Mouse (Mus musculus): ENCODE data around the gene 4930583I09Rik. TPM values are rescaled to one million over a fixed set of nuclear protein-coding genes. Genes with fewer than 3 reads are reported as not detected.

Gene 4930583I09Rik
- total RNA-seq (2012; rRNA removed) = not detected in 2 replicates

- Histone ChIP-seq H3K4me3 (ENCODE audit: insufficient read depth in 1 of 2, low read depth in 1 of 2, low read length in 2 of 2, poor library complexity in 1 of 2, severe bottlenecking in 1 of 2) (no peak within 1 kb of the TSS), H3K27ac (ENCODE audit: insufficient read depth, low read depth, low read length, poor library complexity, severe bottlenecking) (no peak within 1 kb of the TSS), H3K4me1 (ENCODE audit: control insufficient read depth in 2 of 2, insufficient read depth in 2 of 2, low read length in 2 of 2, poor library complexity in 1 of 2) (no peaks in the 10 kb centered on the region), H3K36me3 (ENCODE audit: control insufficient read depth, insufficient read depth, low read length, poor library complexity, severe bottlenecking) (no peaks in the 10 kb centered on the region), H3K9me3 (ENCODE audit: control insufficient read depth, insufficient read depth, low read depth, low read length) (no peaks in the 10 kb centered on the region), H3K9ac (ENCODE audit: insufficient read depth, low read depth, low read length, poor library complexity, severe bottlenecking) (no peak within 1 kb of the TSS)
- TF ChIP-seq HCFC1 (IDR thresholded peaks at IDR 0.05; ENCODE audit: borderline replicate concordance, insufficient read depth, low read length) (no peak), CHD2 (IDR thresholded peaks at IDR 0.05; ENCODE audit: low read depth, low read length) (no peak), MAFK (IDR thresholded peaks at IDR 0.05; ENCODE audit: insufficient read depth, low read depth, low read length) (no peak), ZNF384 (IDR thresholded peaks at IDR 0.05; ENCODE audit: low read depth, low read length) (no peak), ZC3H11A (IDR thresholded peaks at IDR 0.05; ENCODE audit: borderline replicate concordance, low read depth, low read length) (no peak)
- in situ Hi-C loops (cut with MboI; ENCODE audit: low sequenced_read_pairs in 2 of 2, unreplicated experiment in 2 of 2) = no loop called here
- DNase-seq (ENCODE audit: low read depth, low spot score) = no peak
Observed at GRCm38 (mm10) chr17:64835928-64836327, at the start of gene 4930583I09Rik. TSS of gene 4930583I09Rik (minus strand) at chr17:64836071.

- DNase-seq (ENCODE audit: low read depth, low spot score) = no peak
- H3K27ac ChIP-seq (ENCODE audit: insufficient read depth, low read depth, low read length, poor library complexity, severe bottlenecking) = no peak overlapping the region
- H3K36me3 ChIP-seq (ENCODE audit: control insufficient read depth, insufficient read depth, low read length, poor library complexity, severe bottlenecking) = no peaks in the 10 kb centered on the region
- no peak for TF ChIP-seq MAFK (IDR thresholded peaks at IDR 0.05; ENCODE audit: insufficient read depth, low read depth, low read length)
- no peak for TF ChIP-seq ZC3H11A (IDR thresholded peaks at IDR 0.05; ENCODE audit: borderline replicate concordance, low read depth, low read length)
- TF ChIP-seq CHD2 (IDR thresholded peaks at IDR 0.05; ENCODE audit: low read depth, low read length) = no peak
- TF ChIP-seq HCFC1 (IDR thresholded peaks at IDR 0.05; ENCODE audit: borderline replicate concordance, insufficient read depth, low read length) = no peak
- TF ChIP-seq ZNF384 (IDR thresholded peaks at IDR 0.05; ENCODE audit: low read depth, low read length) = no peak
- no peak overlapping the region for H3K9ac ChIP-seq (ENCODE audit: insufficient read depth, low read depth, low read length, poor library complexity, severe bottlenecking)
- H3K9me3 ChIP-seq (ENCODE audit: control insufficient read depth, insufficient read depth, low read depth, low read length) = no peaks in the 10 kb centered on the region
- peaks cover 0 to 2% of the 10 kb centered on the region in 2 experiments; a peak in 1 of 4 replicates for H3K4me1 ChIP-seq (ENCODE audit: control insufficient read depth in 2 of 2, insufficient read depth in 2 of 2, low read length in 2 of 2, poor library complexity in 1 of 2)
- H3K4me3 ChIP-seq (ENCODE audit: insufficient read depth in 1 of 2, low read depth in 1 of 2, low read length in 2 of 2, poor library complexity in 1 of 2, severe bottlenecking in 1 of 2) = no peak overlapping the region
- in situ Hi-C loops (cut with MboI; ENCODE audit: low sequenced_read_pairs in 2 of 2, unreplicated experiment in 2 of 2) = no loop called here
Observed at GRCm38 (mm10) chr17:64876111-64876510, 40.2 kb upstream of the 4930583I09Rik start.

GRCm38 (mm10) chr17:64873651-64874072, 37.8 kb upstream of the 4930583I09Rik start:
- DNase-seq (ENCODE audit: low read depth, low spot score) = peak; percentile 63
- Histone ChIP-seq H3K36me3 (ENCODE audit: control insufficient read depth, insufficient read depth, low read length, poor library complexity, severe bottlenecking) (no peaks in the 10 kb centered on the region), H3K9me3 (ENCODE audit: control insufficient read depth, insufficient read depth, low read depth, low read length) (no peaks in the 10 kb centered on the region), H3K4me3 (ENCODE audit: insufficient read depth in 1 of 2, low read depth in 1 of 2, low read length in 2 of 2, poor library complexity in 1 of 2, severe bottlenecking in 1 of 2) (no peak overlapping the region), H3K9ac (ENCODE audit: insufficient read depth, low read depth, low read length, poor library complexity, severe bottlenecking) (no peak overlapping the region), H3K27ac (ENCODE audit: insufficient read depth, low read depth, low read length, poor library complexity, severe bottlenecking) (no peak overlapping the region; the same call in 1 of the 2 replicates), H3K4me1 (ENCODE audit: control insufficient read depth in 2 of 2, insufficient read depth in 2 of 2, low read length in 2 of 2, poor library complexity in 1 of 2) (peaks cover 0 to 2% of the 10 kb centered on the region in 2 experiments; a peak in 1 of 4 replicates)
- in situ Hi-C loops (cut with MboI; ENCODE audit: low sequenced_read_pairs in 2 of 2, unreplicated experiment in 2 of 2) = no loop called here
- TF ChIP-seq ZNF384 (IDR thresholded peaks at IDR 0.05; ENCODE audit: low read depth, low read length) = no peak
- no peak for TF ChIP-seq CHD2 (IDR thresholded peaks at IDR 0.05; ENCODE audit: low read depth, low read length)
- TF ChIP-seq HCFC1 (IDR thresholded peaks at IDR 0.05; ENCODE audit: borderline replicate concordance, insufficient read depth, low read length) = no peak
- 0 out of 2 replicates have a peak, but pooled peaks have one; percentile 18 for TF ChIP-seq MAFK (IDR thresholded peaks at IDR 0.05; ENCODE audit: insufficient read depth, low read depth, low read length)
- 0 out of 2 replicates have a peak, but pooled peaks have one; percentile 52 for TF ChIP-seq ZC3H11A (IDR thresholded peaks at IDR 0.05; ENCODE audit: borderline replicate concordance, low read depth, low read length)

GRCm38 (mm10) chr17:64863817-64864216, 27.9 kb upstream of the 4930583I09Rik start:
- Histone ChIP-seq H3K4me1 (ENCODE audit: control insufficient read depth in 2 of 2, insufficient read depth in 2 of 2, low read length in 2 of 2, poor library complexity in 1 of 2) (no peaks in the 10 kb centered on the region; a peak in 1 of 4 replicates), H3K27ac (ENCODE audit: insufficient read depth, low read depth, low read length, poor library complexity, severe bottlenecking) (no peak overlapping the region), H3K9me3 (ENCODE audit: control insufficient read depth, insufficient read depth, low read depth, low read length) (no peaks in the 10 kb centered on the region), H3K36me3 (ENCODE audit: control insufficient read depth, insufficient read depth, low read length, poor library complexity, severe bottlenecking) (no peaks in the 10 kb centered on the region), H3K9ac (ENCODE audit: insufficient read depth, low read depth, low read length, poor library complexity, severe bottlenecking) (no peak overlapping the region), H3K4me3 (ENCODE audit: insufficient read depth in 1 of 2, low read depth in 1 of 2, low read length in 2 of 2, poor library complexity in 1 of 2, severe bottlenecking in 1 of 2) (no peak overlapping the region)
- in situ Hi-C loops (cut with MboI; ENCODE audit: low sequenced_read_pairs in 2 of 2, unreplicated experiment in 2 of 2) = no loop called here
- no peak for DNase-seq (ENCODE audit: low read depth, low spot score)
- no peak for TF ChIP-seq ZC3H11A (IDR thresholded peaks at IDR 0.05; ENCODE audit: borderline replicate concordance, low read depth, low read length)
- TF ChIP-seq ZNF384 (IDR thresholded peaks at IDR 0.05; ENCODE audit: low read depth, low read length) = no peak
- TF ChIP-seq CHD2 (IDR thresholded peaks at IDR 0.05; ENCODE audit: low read depth, low read length) = no peak
- TF ChIP-seq HCFC1 (IDR thresholded peaks at IDR 0.05; ENCODE audit: borderline replicate concordance, insufficient read depth, low read length) = no peak
- no peak for TF ChIP-seq MAFK (IDR thresholded peaks at IDR 0.05; ENCODE audit: insufficient read depth, low read depth, low read length)
